Mouse (Mus musculus) midbrain, postnatal 0 days (tissue): ENCODE data around the gene P3h4. TPM values are rescaled to one million over a fixed set of nuclear protein-coding genes. Genes with fewer than 3 reads are reported as not detected.
"Not testable (repeated sequence)": the region's sequence is repeated elsewhere in the genome, so short reads cannot be mapped to it uniquely, and the experiment has no call there.

Experiments used
- ATAC-seq: fragments of 200-750 bp; cut with Nextera tagmentation; 2 replicates; pipeline ENCODE4 v1.8.0; 2017; ENCODE audit warnings: moderate number of reproducible peaks, mild to moderate bottlenecking, moderate TSS enrichment, moderate library complexity; ENCODE audit not compliant: low FRiP score
- DNase-seq: peaks from one replicate; pipeline ENCODE4 v3.0.0-alpha.2; 2015; ENCODE audit warnings: low spot score
- H3K27ac ChIP-seq: fragments of 300-500 bp; sonication (generic); 2 replicates; pipeline ENCODE4 v1.5.1; 2014; ENCODE audit warnings: low read depth, mild to moderate bottlenecking, low read length, mixed read lengths
- H3K27me3 ChIP-seq: fragments of 300-500 bp; sonication (generic); 2 replicates; pipeline ENCODE4 v1.6.1; 2014; ENCODE audit warnings: low read length, control low read depth, mixed read lengths; ENCODE audit not compliant: insufficient read depth
- H3K36me3 ChIP-seq: fragments of 300-500 bp; sonication (generic); 2 replicates; pipeline ENCODE4 v1.6.1; 2014; ENCODE audit warnings: low read length, control low read depth, mixed read lengths; ENCODE audit not compliant: insufficient read depth
- H3K4me1 ChIP-seq: fragments of 300-500 bp; sonication (generic); 2 replicates; pipeline ENCODE4 v1.6.1; 2014; ENCODE audit warnings: mild to moderate bottlenecking, control low read depth, antibody characterized with exemption, low read length, mixed read lengths; ENCODE audit not compliant: insufficient read depth
- H3K4me2 ChIP-seq: fragments of 300-500 bp; sonication (generic); 2 replicates; pipeline ENCODE4 v1.6.1; 2014; ENCODE audit warnings: low read depth, mild to moderate bottlenecking, low read length, mixed read lengths; ENCODE audit not compliant: poor library complexity, severe bottlenecking
- H3K4me3 ChIP-seq: fragments of 300-500 bp; sonication (generic); 2 replicates; pipeline ENCODE4 v1.5.1; 2014; ENCODE audit warnings: low read depth, mild to moderate bottlenecking, low read length, moderate library complexity
- H3K9ac ChIP-seq: fragments of 300-500 bp; sonication (generic); replicated peaks from 2 replicates; pipeline ENCODE4 v1.6.1; 2014; ENCODE audit warnings: mild to moderate bottlenecking, low read length, moderate library complexity, mixed read lengths; ENCODE audit not compliant: poor library complexity, severe bottlenecking
- H3K9me3 ChIP-seq: fragments of 300-500 bp; sonication (generic); 2 replicates; pipeline ENCODE4 v1.6.1; 2016; ENCODE audit warnings: low read length, control low read depth
- CTCF ChIP-seq: IDR thresholded peaks from 2 replicates; pipeline ENCODE4 v1.5.1; 2016; ENCODE audit warnings: antibody characterized with exemption, mild to moderate bottlenecking
- WGBS: fragments of 180-500 bp; shearing (Covaris S2); extraction: QIAGEN DNeasy Blood & Tissue Kit; methylation state at CpG from one replicate; pipeline ENCODE4 v1.1.7; 2014; 5-methylcytosine and 5-hydroxymethylcytosine counted together
- microRNA-seq: library from miRNA; unstranded; fragments of <30 nt; microRNA quantifications from one replicate; pipeline ENCODE4, GENCODE M21; 2016; ENCODE audit warnings: borderline number of aligned reads
- polyA plus RNA-seq: library from polyadenylated mRNA; unstranded; fragments of >200 nt; fragmentation: Nextera tagmentation; extraction: Ambion mirVana; gene quantifications from 2 replicates; pipeline ENCODE4 v1.2.1, GENCODE M21; 2015
- total RNA-seq: library from RNA; depleted of rRNA; stranded (reverse); fragments of >200 nt; gene quantifications from 2 replicates; pipeline ENCODE4 v1.2.3, GENCODE M21; 2014; rRNA removed

Gene P3h4
- total and polyA plus RNA-seq, 2 experiments from 2014 or later: 23.4 to 26.0 TPM

DNA sequence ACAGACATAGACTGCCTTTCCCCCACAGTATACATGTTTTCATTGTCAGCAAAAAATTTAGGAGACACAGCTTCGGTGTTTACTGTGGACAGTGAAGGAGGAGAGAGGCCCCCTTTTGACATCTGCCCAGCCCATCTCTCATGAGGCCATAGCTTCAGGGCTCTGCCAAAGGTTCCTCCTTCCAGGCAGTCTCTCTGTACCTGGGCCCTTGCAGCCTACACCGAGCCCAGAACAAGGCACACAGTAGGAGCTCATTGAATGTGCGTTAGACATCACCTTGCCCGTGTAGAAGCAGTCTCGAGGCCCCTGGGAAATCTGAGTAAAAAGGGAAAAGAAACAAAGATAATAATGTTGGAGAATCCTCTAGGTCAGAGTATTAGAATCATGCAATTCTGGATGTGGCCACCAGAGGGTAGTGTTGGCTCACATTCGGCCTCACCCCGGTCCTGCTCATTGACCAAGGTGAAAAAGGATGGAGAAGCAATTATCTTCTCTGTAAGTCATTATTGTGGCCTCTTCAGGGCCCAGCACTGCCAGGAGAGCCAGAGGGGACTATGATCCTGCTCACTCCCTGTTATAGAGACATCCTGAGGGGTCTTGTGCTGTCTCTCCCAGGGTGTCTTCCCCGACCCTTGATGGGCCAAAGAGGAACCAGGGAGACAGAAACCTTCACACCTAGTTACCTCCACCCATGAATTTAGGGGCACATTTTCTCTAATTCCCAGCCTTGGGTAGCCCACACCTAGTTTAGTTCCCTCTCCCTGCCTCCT, 52.2 kb downstream of the P3h4 start:
- 15% methylated on average over 8 of the region's 8 CpGs for WGBS

DNA sequence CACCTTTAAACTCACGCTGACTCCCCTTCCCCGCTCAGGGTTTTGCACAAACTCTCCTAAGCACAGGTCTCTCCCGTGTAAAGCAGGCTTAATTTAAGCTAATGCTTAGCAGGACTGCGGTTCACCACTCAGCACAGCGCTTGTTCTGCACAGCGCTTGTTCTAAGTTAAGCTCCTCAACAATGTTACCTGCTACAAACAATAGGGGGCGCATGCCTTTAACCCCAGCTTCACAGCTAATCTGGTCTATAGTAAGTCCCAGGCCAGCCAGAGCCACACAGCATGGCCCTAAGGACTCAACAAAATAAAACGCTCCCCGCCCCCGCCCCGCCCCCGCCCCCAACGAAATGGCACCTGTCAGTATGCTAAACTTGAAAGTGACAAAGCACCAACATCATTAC, 53.6 kb downstream of the P3h4 start:
- H3K36me3 ChIP-seq, ATAC-seq, H3K27ac ChIP-seq, H3K9ac ChIP-seq, H3K4me3 ChIP-seq, H3K9me3 ChIP-seq, H3K4me2 ChIP-seq, DNase-seq, H3K4me1 ChIP-seq, H3K27me3 ChIP-seq: not testable (repeated sequence)
- WGBS: no CpG with 5 or more reads among the region's 13 CpGs

More for the DNA sequence above, 52.2 kb downstream of the P3h4 start:
- no peak overlapping the region for H3K4me3 ChIP-seq
- ATAC-seq: peak; percentile 45; the same call in 1 of the 2 replicates
- no peaks in the 10 kb centered on the region for H3K4me1 ChIP-seq
- H3K9me3 ChIP-seq: no peaks in the 10 kb centered on the region
- TF ChIP-seq CTCF: peak; percentile 94
- H3K27ac ChIP-seq: peak overlapping the region; percentile 47; the same call in 1 of the 2 replicates
- DNase-seq: peak; percentile 80
- no peak overlapping the region for H3K9ac ChIP-seq
- H3K4me2 ChIP-seq: no peak overlapping the region
- no peaks in the 10 kb centered on the region for H3K27me3 ChIP-seq
- H3K36me3 ChIP-seq: no peaks in the 10 kb centered on the region

DNA sequence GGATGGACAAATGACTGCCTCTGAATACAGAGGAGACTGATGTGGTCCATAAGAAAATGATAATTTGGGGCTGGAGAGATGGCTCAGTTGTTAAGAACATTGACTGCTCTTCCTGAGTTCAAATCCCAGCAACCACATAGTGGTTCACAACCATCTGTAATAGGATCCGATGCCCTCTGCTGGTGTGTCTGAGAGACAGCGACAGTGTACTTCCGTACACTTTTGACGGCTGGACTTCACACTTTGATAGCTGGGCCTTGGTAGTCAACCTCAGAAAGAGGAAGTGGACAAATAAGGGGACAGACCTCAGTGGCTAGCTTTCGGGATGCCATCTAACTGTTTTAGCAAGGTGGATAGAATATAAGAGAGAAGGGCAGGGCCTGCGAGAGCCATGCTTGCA, 54.5 kb downstream of the P3h4 start:
- no peak overlapping the region for H3K9ac ChIP-seq
- no peak for DNase-seq
- no peaks in the 10 kb centered on the region for H3K9me3 ChIP-seq
- no peak for TF ChIP-seq CTCF
- no peaks in the 10 kb centered on the region for H3K27me3 ChIP-seq
- no peak overlapping the region for H3K4me2 ChIP-seq
- H3K4me3 ChIP-seq: no peak overlapping the region
- WGBS: 84% methylated on average over 6 of the region's 6 CpGs
- no peaks in the 10 kb centered on the region for H3K36me3 ChIP-seq
- H3K4me1 ChIP-seq: no peaks in the 10 kb centered on the region
- H3K27ac ChIP-seq: no peak overlapping the region
- ATAC-seq: no peak

Small RNA genes within 50 kb of the gene (microRNA-seq; reads per million reads assigned to microRNA genes)
- not detected for gene Gm27374

Other genes starting within 250 kb of the P3h4 start
- gene Krt9, start 221.6 kb downstream of the P3h4 start, total RNA-seq: not detected in 2 replicates
- not detected in 2 replicates for gene Krt9, start 221.6 kb downstream of the P3h4 start, polyA plus RNA-seq
- 0.42 and 9.5 TPM in 2 replicates for gene Krt14, start 207.3 kb downstream of the P3h4 start, total RNA-seq
- 0.54 and 0.75 TPM in 2 replicates for gene Krt14, start 207.3 kb downstream of the P3h4 start, polyA plus RNA-seq
- gene Krt16, start 165.9 kb downstream of the P3h4 start, total RNA-seq: not detected in 2 replicates
- not detected in 2 replicates for gene Krt16, start 165.9 kb downstream of the P3h4 start, polyA plus RNA-seq
- 0.52 and 5.5 TPM in 2 replicates for gene Krt17, start 153.8 kb downstream of the P3h4 start, total RNA-seq
- 1.2 and 1.5 TPM in 2 replicates for gene Krt17, start 153.8 kb downstream of the P3h4 start, polyA plus RNA-seq
- 0.27 TPM in 1 of 2 replicates, not detected in the other for gene Krt42, start 145.0 kb downstream of the P3h4 start, total RNA-seq
- not detected in 2 replicates for gene Krt42, start 145.0 kb downstream of the P3h4 start, polyA plus RNA-seq
- 84.7 and 117 TPM in 2 replicates for gene Eif1, start 95.0 kb downstream of the P3h4 start, total RNA-seq
- gene Eif1, start 95.0 kb downstream of the P3h4 start, polyA plus RNA-seq: 1,241 and 1,297 TPM in 2 replicates
- not detected in 2 replicates for gene Gast, start 80.4 kb downstream of the P3h4 start, total RNA-seq
- 1.1 and 2.2 TPM in 2 replicates for gene Gast, start 80.4 kb downstream of the P3h4 start, polyA plus RNA-seq
- gene Hap1, start 58.7 kb downstream of the P3h4 start, total RNA-seq: 743 and 796 TPM in 2 replicates
- gene Hap1, start 58.7 kb downstream of the P3h4 start, polyA plus RNA-seq: 597 and 631 TPM in 2 replicates
- 133 and 156 TPM in 2 replicates for gene Jup, start 17.1 kb downstream of the P3h4 start, total RNA-seq
- 69.7 and 75.5 TPM in 2 replicates for gene Jup, start 17.1 kb downstream of the P3h4 start, polyA plus RNA-seq
- gene Fkbp10, start 861 bp upstream of the P3h4 start, total RNA-seq: 29.0 and 33.9 TPM in 2 replicates
- 19.9 and 21.8 TPM in 2 replicates for gene Fkbp10, start 861 bp upstream of the P3h4 start, polyA plus RNA-seq
- 57.2 and 58.5 TPM in 2 replicates for gene Nt5c3b, start 27.0 kb upstream of the P3h4 start, total RNA-seq
- 111 and 113 TPM in 2 replicates for gene Nt5c3b, start 27.0 kb upstream of the P3h4 start, polyA plus RNA-seq
- gene Klhl10, start 27.1 kb upstream of the P3h4 start, total RNA-seq: 0.22 and 0.61 TPM in 2 replicates
- 0.45 and 0.65 TPM in 2 replicates for gene Klhl10, start 27.1 kb upstream of the P3h4 start, polyA plus RNA-seq
- 57.4 and 66.2 TPM in 2 replicates for gene Klhl11, start 57.9 kb upstream of the P3h4 start, total RNA-seq
- gene Klhl11, start 57.9 kb upstream of the P3h4 start, polyA plus RNA-seq: 9.1 and 10.3 TPM in 2 replicates
- gene Acly, start 113.2 kb upstream of the P3h4 start, total RNA-seq: 207 and 228 TPM in 2 replicates
- 116 and 120 TPM in 2 replicates for gene Acly, start 113.2 kb upstream of the P3h4 start, polyA plus RNA-seq
- gene Ttc25, start 130.8 kb upstream of the P3h4 start, total RNA-seq: 0.33 and 0.71 TPM in 2 replicates
- gene Ttc25, start 130.8 kb upstream of the P3h4 start, polyA plus RNA-seq: 0.96 and 1.4 TPM in 2 replicates
- 54.7 and 68.8 TPM in 2 replicates for gene Cnp, start 160.1 kb upstream of the P3h4 start, total RNA-seq
- gene Cnp, start 160.1 kb upstream of the P3h4 start, polyA plus RNA-seq: 65.3 and 76.0 TPM in 2 replicates
- 106 and 125 TPM in 2 replicates for gene Nkiras2, start 204.4 kb upstream of the P3h4 start, total RNA-seq
- gene Nkiras2, start 204.4 kb upstream of the P3h4 start, polyA plus RNA-seq: 80.9 and 89.3 TPM in 2 replicates
- 67.1 and 75.9 TPM in 2 replicates for gene Dnajc7, start 205.3 kb upstream of the P3h4 start, total RNA-seq
- 228 and 234 TPM in 2 replicates for gene Dnajc7, start 205.3 kb upstream of the P3h4 start, polyA plus RNA-seq